Mouse (Mus musculus) midbrain, postnatal 0 days (tissue): ENCODE data around the gene Naa50. TPM values are rescaled to one million over a fixed set of nuclear protein-coding genes. Genes with fewer than 3 reads are reported as not detected.

Source experiments
- ATAC-seq: fragments of 200-750 bp; cut with Nextera tagmentation; 2 replicates; pipeline ENCODE4 v1.8.0; 2017; ENCODE audit warnings: moderate number of reproducible peaks, mild to moderate bottlenecking, moderate TSS enrichment, moderate library complexity; ENCODE audit not compliant: low FRiP score
- DNase-seq: peaks from one replicate; pipeline ENCODE4 v3.0.0-alpha.2; 2015; ENCODE audit warnings: low spot score
- H3K27ac ChIP-seq: fragments of 300-500 bp; sonication (generic); 2 replicates; pipeline ENCODE4 v1.5.1; 2014; ENCODE audit warnings: low read depth, mild to moderate bottlenecking, low read length, mixed read lengths
- H3K27me3 ChIP-seq: fragments of 300-500 bp; sonication (generic); 2 replicates; pipeline ENCODE4 v1.6.1; 2014; ENCODE audit warnings: low read length, control low read depth, mixed read lengths; ENCODE audit not compliant: insufficient read depth
- H3K36me3 ChIP-seq: fragments of 300-500 bp; sonication (generic); 2 replicates; pipeline ENCODE4 v1.6.1; 2014; ENCODE audit warnings: low read length, control low read depth, mixed read lengths; ENCODE audit not compliant: insufficient read depth
- H3K4me1 ChIP-seq: fragments of 300-500 bp; sonication (generic); 2 replicates; pipeline ENCODE4 v1.6.1; 2014; ENCODE audit warnings: mild to moderate bottlenecking, control low read depth, antibody characterized with exemption, low read length, mixed read lengths; ENCODE audit not compliant: insufficient read depth
- H3K4me2 ChIP-seq: fragments of 300-500 bp; sonication (generic); 2 replicates; pipeline ENCODE4 v1.6.1; 2014; ENCODE audit warnings: low read depth, mild to moderate bottlenecking, low read length, mixed read lengths; ENCODE audit not compliant: poor library complexity, severe bottlenecking
- H3K4me3 ChIP-seq: fragments of 300-500 bp; sonication (generic); 2 replicates; pipeline ENCODE4 v1.5.1; 2014; ENCODE audit warnings: low read depth, mild to moderate bottlenecking, low read length, moderate library complexity
- H3K9ac ChIP-seq: fragments of 300-500 bp; sonication (generic); replicated peaks from 2 replicates; pipeline ENCODE4 v1.6.1; 2014; ENCODE audit warnings: mild to moderate bottlenecking, low read length, moderate library complexity, mixed read lengths; ENCODE audit not compliant: poor library complexity, severe bottlenecking
- H3K9me3 ChIP-seq: fragments of 300-500 bp; sonication (generic); 2 replicates; pipeline ENCODE4 v1.6.1; 2016; ENCODE audit warnings: low read length, control low read depth
- CTCF ChIP-seq: IDR thresholded peaks from 2 replicates; pipeline ENCODE4 v1.5.1; 2016; ENCODE audit warnings: antibody characterized with exemption, mild to moderate bottlenecking
- WGBS: fragments of 180-500 bp; shearing (Covaris S2); extraction: QIAGEN DNeasy Blood & Tissue Kit; methylation state at CpG from one replicate; pipeline ENCODE4 v1.1.7; 2014; 5-methylcytosine and 5-hydroxymethylcytosine counted together
- polyA plus RNA-seq: library from polyadenylated mRNA; unstranded; fragments of >200 nt; fragmentation: Nextera tagmentation; extraction: Ambion mirVana; gene quantifications from 2 replicates; pipeline ENCODE4 v1.2.1, GENCODE M21; 2015
- total RNA-seq: library from RNA; depleted of rRNA; stranded (reverse); fragments of >200 nt; gene quantifications from 2 replicates; pipeline ENCODE4 v1.2.3, GENCODE M21; 2014

Naa50 gene
- total and polyA plus RNA-seq, 2 experiments from 2014 or later = 15.3 to 50.4 TPM

DNA sequence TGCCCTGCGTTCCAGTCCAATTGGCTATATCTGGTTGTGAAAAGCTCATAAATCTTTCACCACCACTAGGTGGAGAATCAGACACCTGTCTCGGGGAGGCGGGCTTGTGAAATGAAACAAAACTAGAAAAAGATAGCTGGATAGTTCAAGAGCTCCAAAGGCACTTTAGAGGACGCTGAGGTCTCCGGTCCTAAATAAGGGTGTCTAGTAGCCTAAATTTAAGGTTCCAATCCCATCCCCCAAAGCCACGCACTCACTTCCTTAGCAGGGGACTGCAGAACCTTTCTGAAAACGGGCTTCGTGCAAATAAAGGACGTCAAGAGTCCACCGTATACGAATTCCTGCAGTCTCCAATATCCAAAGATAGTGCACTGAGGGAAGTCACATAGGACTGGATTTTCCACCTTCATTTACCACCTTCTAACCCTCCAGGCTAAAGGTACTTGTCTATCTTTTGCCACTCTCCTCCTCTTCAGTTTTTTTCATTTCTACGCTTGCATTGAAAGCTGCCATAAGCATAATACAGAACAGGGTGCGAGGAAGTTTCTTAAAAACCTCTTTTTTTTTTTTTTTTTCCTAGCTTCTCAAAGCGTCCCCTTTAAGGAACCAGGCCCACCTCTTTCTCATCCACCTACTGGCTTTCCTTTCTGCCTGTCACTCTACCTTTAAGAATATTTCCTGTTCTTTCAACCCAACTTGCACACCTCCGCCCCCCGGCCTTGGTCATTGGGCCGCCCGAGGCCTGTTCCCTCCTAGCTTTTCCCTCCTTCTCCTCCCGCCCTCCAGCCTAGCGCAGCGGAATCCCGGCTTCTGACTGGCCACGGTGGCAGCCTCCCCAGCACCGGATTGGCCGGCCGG, 32.9 kb downstream of the Naa50 start:
- Histone ChIP-seq H3K27ac (peak overlapping the region; percentile 55; the same call in 1 of the 2 replicates), H3K4me3 (peak overlapping the region; percentile 95), H3K36me3 (no peaks in the 10 kb centered on the region), H3K27me3 (no peaks in the 10 kb centered on the region), H3K4me1 (peaks cover 8% of the 10 kb centered on the region; the same call in 1 of the 2 replicates), H3K4me2 (peak overlapping the region; percentile 79), H3K9ac (peak overlapping the region; percentile 83; the same call in 1 of the 2 replicates), H3K9me3 (no peaks in the 10 kb centered on the region)
- ATAC-seq (peak; percentile 100), DNase-seq (peak; percentile 98)
- peak; percentile 74 for TF ChIP-seq CTCF
- WGBS = under 1% methylated on average over 26 of the region's 26 CpGs

DNA sequence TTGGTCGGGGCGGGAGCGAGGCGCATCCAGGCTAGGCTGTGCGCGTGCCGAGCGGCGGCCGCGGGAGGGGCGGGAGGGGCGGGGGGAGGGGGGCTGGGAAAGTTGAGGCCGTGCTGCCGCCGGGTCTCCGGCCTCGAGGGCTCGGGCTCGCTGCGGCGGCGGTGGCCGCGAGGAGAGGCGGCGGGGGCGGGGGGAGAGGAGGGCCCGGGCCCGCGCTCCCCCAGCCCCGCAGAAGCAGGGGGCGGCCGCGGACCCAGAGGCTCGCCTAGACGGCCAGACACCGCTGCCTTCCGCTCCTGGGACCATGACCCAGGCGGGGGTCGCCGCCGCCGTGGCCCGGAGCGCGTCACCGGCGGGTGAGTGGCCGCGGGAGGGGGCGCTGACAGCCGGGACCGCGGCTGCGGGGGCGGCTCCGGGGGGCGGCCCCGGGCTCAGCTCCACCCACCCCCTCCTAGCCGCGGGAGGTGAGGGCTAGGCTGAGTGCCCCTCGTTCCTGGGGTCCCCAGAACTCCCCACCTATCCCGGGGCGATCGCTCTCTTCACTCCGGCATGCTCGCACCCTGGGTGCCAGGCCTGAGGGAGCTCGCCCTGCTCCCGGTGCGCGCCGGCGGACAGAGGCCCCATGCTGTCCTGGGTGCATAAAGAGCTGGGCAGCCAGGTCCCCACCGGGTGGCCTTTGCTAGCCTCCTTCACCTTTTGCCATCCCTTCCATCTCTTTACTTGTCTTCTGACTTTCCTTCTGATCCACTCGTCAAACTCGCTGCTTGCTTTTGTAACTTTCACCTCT, 33.7 kb downstream of the Naa50 start, which contains the start of gene Usf3:
Gene Usf3, plus strand, starts transcription at position 92 of the 787 bp plus-strand sequence.
- no peaks in the 10 kb centered on the region for H3K36me3 ChIP-seq
- peak within 1 kb of the TSS; percentile 83 for H3K9ac ChIP-seq
- under 1% methylated on average over 26 of the region's 77 CpGs for WGBS
- peak within 1 kb of the TSS; percentile 79 for H3K27ac ChIP-seq
- peak within 1 kb of the TSS; percentile 79 for H3K4me2 ChIP-seq
- DNase-seq (peak; percentile 17), ATAC-seq (peak; percentile 70)
- no peaks in the 10 kb centered on the region for H3K27me3 ChIP-seq
- H3K9me3 ChIP-seq = no peaks in the 10 kb centered on the region
- H3K4me1 ChIP-seq = peaks cover 8% of the 10 kb centered on the region; the same call in 1 of the 2 replicates
- no peak for TF ChIP-seq CTCF
- H3K4me3 ChIP-seq = peak within 1 kb of the TSS; percentile 95

DNA sequence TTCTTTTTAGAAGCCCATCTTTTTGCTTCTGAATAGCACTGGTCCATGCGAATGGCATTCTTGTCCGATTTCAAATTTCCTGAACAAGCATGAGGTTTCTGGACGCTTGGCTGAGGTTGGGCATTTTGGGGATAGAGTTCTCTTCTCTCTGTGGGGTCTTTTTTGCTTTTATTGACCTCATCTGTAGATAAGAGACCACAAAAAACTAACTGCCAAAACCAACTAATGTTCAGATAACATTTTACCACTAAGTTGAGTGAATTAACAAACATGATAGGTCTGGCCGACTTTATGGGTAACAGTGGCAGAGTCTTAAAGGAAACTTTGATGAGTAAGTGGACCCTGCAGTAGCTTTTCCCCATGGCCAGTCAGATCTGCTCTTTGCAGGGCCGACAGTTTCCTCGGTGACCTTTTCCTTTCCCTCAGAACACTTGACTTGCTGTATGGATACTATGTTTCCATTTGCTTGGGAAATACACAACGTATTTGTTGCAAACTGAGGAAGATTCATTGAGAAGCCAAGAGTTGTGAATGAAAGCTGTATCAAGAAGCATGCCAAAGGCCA, 34.4 kb downstream of the Naa50 start:
- Histone ChIP-seq H3K4me2 (peak overlapping the region; percentile 79), H3K27ac (0 out of 2 replicates have a peak overlapping the region, but pooled peaks have one; percentile 79), H3K36me3 (no peaks in the 10 kb centered on the region), H3K4me1 (peaks cover 8% of the 10 kb centered on the region; the same call in 1 of the 2 replicates), H3K27me3 (no peaks in the 10 kb centered on the region), H3K4me3 (peak overlapping the region; percentile 95), H3K9me3 (no peaks in the 10 kb centered on the region), H3K9ac (peak overlapping the region; percentile 83; the same call in 1 of the 2 replicates)
- DNase-seq (no peak), ATAC-seq (no peak)
- WGBS = 21% methylated on average over 7 of the region's 7 CpGs
- no peak for TF ChIP-seq CTCF

DNA sequence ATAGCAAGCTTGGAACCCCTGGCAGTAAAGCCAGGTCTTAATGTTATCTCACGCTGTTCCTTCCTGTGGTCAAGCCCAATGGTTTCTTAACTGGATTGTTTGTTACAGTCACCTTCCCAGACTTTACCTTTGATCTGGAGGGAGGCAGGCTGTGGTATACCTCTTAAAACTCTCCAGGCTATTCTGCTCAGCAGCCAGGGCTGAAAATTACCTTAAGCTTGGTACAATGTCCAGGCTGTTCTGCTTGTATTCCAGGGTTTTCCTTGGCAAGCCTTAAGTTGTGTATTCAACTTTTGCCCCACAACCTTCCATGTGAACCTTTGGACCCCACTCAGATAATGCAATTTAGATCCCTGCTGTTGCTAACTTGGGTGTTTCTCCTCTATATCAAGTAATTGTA, 35.4 kb downstream of the Naa50 start:
- peaks cover 8% of the 10 kb centered on the region; the same call in 1 of the 2 replicates for H3K4me1 ChIP-seq
- no peak overlapping the region for H3K4me3 ChIP-seq
- TF ChIP-seq CTCF = no peak
- no peak overlapping the region for H3K27ac ChIP-seq
- no peaks in the 10 kb centered on the region for H3K27me3 ChIP-seq
- WGBS = 74% methylated on average over 1 of the region's 1 CpGs
- H3K9me3 ChIP-seq = no peaks in the 10 kb centered on the region
- no peaks in the 10 kb centered on the region for H3K36me3 ChIP-seq
- no peak overlapping the region for H3K4me2 ChIP-seq
- ATAC-seq = no peak
- no peak overlapping the region for H3K9ac ChIP-seq
- DNase-seq = no peak

DNA sequence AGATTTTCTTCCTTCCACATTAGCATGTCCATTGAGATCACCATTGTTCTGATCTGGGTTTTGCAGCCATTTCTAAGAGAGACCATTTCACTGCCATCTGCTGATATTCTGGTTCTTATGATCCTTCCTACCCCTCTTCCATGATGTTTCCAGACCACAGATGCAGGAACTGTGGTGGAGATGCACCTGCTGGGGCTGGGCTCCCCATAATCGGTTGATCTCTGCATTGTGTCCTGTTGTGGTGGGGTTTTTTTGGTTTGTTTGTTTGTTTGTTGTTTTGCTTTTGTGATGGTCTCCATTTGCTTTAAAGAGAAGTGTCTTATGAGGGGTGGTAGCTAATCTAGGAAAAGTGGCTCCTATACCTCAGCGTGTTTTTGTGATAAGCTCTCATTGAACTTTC, 36.9 kb downstream of the Naa50 start:
- Histone ChIP-seq H3K27ac (no peak overlapping the region), H3K4me3 (no peak overlapping the region), H3K9ac (no peak overlapping the region), H3K27me3 (no peaks in the 10 kb centered on the region), H3K4me1 (peaks cover 8% of the 10 kb centered on the region; the same call in 1 of the 2 replicates), H3K4me2 (no peak overlapping the region), H3K36me3 (no peaks in the 10 kb centered on the region), H3K9me3 (no peaks in the 10 kb centered on the region)
- ATAC-seq (no peak), DNase-seq (no peak)
- WGBS = 98% methylated on average over 2 of the region's 2 CpGs
- TF ChIP-seq CTCF = no peak
